Mouse (Mus musculus) adrenal gland, adult 8-10 months (tissue): ENCODE results near the gene Krt2. TPM values are rescaled to one million over a fixed set of nuclear protein-coding genes. Genes with fewer than 3 reads are reported as not detected.

Experiments used
- DNase-seq: peaks from one replicate; pipeline ENCODE4 v3.0.0; 2022
- total RNA-seq, 4 experiments: library from RNA; stranded (reverse); gene quantifications; 2 replicates each; pipeline ENCODE4 v1.2.4; 2022

Krt2 gene
- total RNA-seq, 4 experiments from 2014 or later, result not detected

- no peak for DNase-seq
These were observed 45.8 kb downstream of the Krt2 start for GRCm38 (mm10) chr15:101772080-101772710.

DNA sequence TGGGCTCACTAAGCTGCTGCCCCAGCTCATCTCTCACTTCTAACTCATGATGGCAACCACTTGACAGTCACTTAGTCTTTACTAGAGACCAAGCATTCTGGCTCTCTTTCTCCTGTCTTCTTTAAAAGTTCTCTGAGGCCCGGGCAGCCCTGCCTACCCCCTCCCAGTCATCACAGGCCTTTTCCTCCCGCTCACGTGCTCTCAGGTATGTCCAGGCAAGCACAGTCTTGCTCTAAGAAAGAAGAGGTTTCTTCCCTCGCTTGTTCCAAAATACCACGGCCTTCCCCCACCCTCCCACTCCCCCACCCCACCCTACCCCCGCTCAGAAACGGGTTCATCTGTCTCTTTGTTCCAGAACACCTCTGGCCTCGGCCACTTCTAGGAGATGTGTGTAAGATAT, 47.7 kb downstream of the Krt2 start:
- DNase-seq, result no peak

Other genes with a start within 250 kb of the Krt2 start
- gene Krt75, start 244.3 kb downstream of the Krt2 start, total RNA-seq, result not detected
- not detected for gene Gm5414, start 190.0 kb downstream of the Krt2 start, total RNA-seq
- not detected for gene Gm5478, start 170.8 kb downstream of the Krt2 start, total RNA-seq
- gene Krt6b, start 137.9 kb downstream of the Krt2 start, total RNA-seq, result not detected
- not detected for gene Krt6a, start 123.9 kb downstream of the Krt2 start, total RNA-seq
- not detected for gene Krt5, start 105.3 kb downstream of the Krt2 start, total RNA-seq
- gene Krt71, start 75.1 kb downstream of the Krt2 start, total RNA-seq, result not detected
- gene Krt72, start 31.7 kb downstream of the Krt2 start, total RNA-seq, result not detected
- not detected for gene Krt73, start 15.8 kb downstream of the Krt2 start, total RNA-seq
- gene Krt1, start 32.6 kb upstream of the Krt2 start, total RNA-seq, result 1 to 10 TPM in 1 of 4 experiments, under 1 TPM in 3; 0.20 to 1.0 (median 0.58) TPM
- not detected for gene Krt77, start 51.5 kb upstream of the Krt2 start, total RNA-seq
- under 1 TPM in 2 of 4 experiments, not detected in 2; 0.29 to 0.31 TPM for gene Krt76, start 74.8 kb upstream of the Krt2 start, total RNA-seq
- gene Krt4, start 106.6 kb upstream of the Krt2 start, total RNA-seq, result not detected
- gene Krt79, start 122.2 kb upstream of the Krt2 start, total RNA-seq, result 1 to 10 TPM in 1 of 4 experiments, under 1 TPM in 3; 0.37 to 2.0 (median 0.57) TPM
- gene Krt78, start 136.1 kb upstream of the Krt2 start, total RNA-seq, result not detected
- gene Krt8, start 186.3 kb upstream of the Krt2 start, total RNA-seq, result 1 to 10 TPM in 2 of 4 experiments, under 1 TPM in 2; 0.49 to 1.3 (median 0.77) TPM
- gene Krt18, start 210.0 kb upstream of the Krt2 start, total RNA-seq, result 1 to 10 TPM; 1.3 to 2.4 (median 1.9) TPM